Mouse (Mus musculus) left cerebral cortex, postnatal 14 days (tissue): ENCODE measurements around the gene Bag1. TPM values are rescaled to one million over a fixed set of nuclear protein-coding genes. Genes with fewer than 3 reads are reported as not detected.

Experiments
- DNase-seq, 2 experiments: peaks; one replicate each; pipeline ENCODE4 v3.0.0; 2021 to 2022; ENCODE audit warnings: low spot score in 2 of 2, mixed read lengths in 1 of 2
- intact Hi-C: fragments of 180-260 bp; cut with DNase I; formaldehyde crosslinking; loops from one replicate; pipeline ENCODE4 v1.15.1; 2025
- long read RNA-seq, 2 experiments: library from polyadenylated mRNA; stranded (forward); transcript quantifications; one replicate each; pipeline ENCODE4 v2.0.0; 2021
- total RNA-seq, 2 experiments: library from RNA; stranded (reverse); gene quantifications; 2 replicates each; pipeline ENCODE4 v1.2.3; 2021

Gene Bag1
- total RNA-seq = 100 to 1,000 TPM; 160 to 164 TPM
- long read RNA-seq, experiment 1, transcript Bag1-202 (7 exons, 1,336 nt) = major isoform, 264 of 279 reads
- long read RNA-seq, experiment 1, partial matches to known transcripts = 3 of 279 reads
- long read RNA-seq, experiment 1, other reads (novel, unspliced or antisense) = 12 of 279 reads
- long read RNA-seq, experiment 2, transcript Bag1-202 (7 exons, 1,336 nt) = major isoform, 224 of 232 reads
- long read RNA-seq, experiment 2, partial matches to known transcripts = 2 of 232 reads
- long read RNA-seq, experiment 2, other reads (novel, unspliced or antisense) = 6 of 232 reads

GRCm38 (mm10) chr4:40948160-40948708 lies at the start of gene Bag1, which contains the start of gene Chmp5:
Bag1 (minus strand) TSS chr4:40948294.
Chmp5 (plus strand) TSS chr4:40948407.
- peak; percentile 97 to 99 for DNase-seq
- intact Hi-C loops = no loop called here

GRCm38 (mm10) chr4:40996302-40996701 lies 48.2 kb upstream of the Bag1 start:
- intact Hi-C loops = loop anchor here (5.0 kb wide), 1 partner anchor 244 kb away; no protein-coding TSS in a partner anchor
- DNase-seq = no peak

- intact Hi-C loops = loop anchor here (5.0 kb wide), 1 partner anchor 128 kb away; no protein-coding TSS in a partner anchor
- DNase-seq = no peak
Measured at GRCm38 (mm10) chr4:40989633-40990032, 41.5 kb upstream of the Bag1 start.

DNA sequence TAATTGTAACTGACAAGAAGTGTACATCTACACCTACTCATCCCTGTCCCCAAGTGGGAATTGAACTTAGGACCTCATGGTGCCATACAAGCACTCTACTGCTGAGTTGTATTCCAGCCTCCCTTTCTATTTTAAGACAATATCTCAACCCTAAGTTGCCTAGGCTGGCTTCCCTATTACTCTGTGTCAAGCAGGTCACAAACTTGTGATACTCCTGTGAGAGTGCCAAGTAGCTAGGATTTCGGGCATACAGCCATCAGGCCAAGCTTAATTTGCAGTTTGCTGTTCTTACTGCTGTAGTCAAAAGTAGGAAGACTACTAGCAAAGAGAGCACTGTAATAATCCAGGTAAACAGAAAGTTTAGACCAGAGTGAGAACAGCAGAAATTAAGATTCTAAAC lies 35.6 kb upstream of the Bag1 start:
- intact Hi-C loops = no loop called here
- DNase-seq = no peak

DNA sequence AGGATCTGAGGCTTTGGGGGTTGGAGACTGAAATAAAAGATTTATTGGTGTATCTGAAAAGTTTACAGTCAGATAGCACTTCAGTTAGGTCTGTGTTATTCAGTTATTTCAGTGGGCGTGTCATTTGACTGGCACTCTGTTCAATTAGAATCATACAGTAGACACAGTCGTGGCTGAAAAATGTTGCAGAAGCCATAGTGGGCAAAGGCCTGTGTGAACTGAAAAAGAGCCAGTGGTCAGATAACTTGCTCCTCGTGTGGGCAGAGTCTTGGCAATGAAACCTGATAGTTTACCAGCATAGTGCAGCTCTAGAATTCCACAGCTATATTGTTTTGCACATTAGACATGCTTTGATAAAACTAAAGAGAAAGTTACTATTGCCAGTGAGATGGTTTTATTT lies 34.4 kb upstream of the Bag1 start:
- no peak for DNase-seq
- intact Hi-C loops = no loop called here

DNA sequence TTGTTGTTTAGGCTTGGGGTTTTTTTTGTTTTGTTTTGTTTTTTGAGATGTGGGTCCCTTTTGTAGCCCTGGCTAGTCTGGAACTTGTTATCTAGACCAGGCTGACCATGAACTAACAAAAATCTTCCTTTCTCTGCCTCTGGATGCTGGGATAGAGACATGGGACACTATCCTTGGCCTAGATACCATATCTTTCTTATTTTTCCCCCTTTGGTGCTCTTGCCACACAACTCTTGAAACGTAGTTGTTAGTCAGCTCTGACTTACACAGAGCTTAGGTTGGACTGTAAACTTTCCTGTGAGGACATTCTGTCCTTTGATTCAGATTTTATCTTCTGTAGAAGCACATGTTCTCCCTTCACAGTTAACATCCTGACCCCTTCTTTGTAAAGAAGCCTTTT lies 31.3 kb upstream of the Bag1 start:
- intact Hi-C loops = no loop called here
- DNase-seq = no peak

DNA sequence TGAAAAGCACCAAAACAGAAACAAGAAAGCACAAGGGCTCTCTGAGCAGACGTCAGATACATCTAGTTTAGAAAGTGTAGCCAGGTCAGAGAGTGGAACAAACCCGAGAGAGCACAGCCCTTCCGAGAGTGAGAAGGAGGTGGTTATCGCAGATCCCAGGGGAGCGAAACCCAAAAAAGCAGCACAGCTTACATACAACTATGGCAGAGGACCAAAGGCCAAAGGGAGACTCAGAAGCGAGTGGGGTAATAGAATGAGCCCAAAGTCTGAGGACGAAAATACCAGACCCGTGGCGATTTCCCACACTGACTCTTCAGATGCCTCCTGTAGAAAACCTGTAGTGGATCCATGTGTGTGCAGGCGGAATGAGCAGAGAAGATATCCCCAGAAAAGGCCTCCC lies 28.6 kb upstream of the Bag1 start:
- intact Hi-C loops = no loop called here
- no peak for DNase-seq

DNA sequence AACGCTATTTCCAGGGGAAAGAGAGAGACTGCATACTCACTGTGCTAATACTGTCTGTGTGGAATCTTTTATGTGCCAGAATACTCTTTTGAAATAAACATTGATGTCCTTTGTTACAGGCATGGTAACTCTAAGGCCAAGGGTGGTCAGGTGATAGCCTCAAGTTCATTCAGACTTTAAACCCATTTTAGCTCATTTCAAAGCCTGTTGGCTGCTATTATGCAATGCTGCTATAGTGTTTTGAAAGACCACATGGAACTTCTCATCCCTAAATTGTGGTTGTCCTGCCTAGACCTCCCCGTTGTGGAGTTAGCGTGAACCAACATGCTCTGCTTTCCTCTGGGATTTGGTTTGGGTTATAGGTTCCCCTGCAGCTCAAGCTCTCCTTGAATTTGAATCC lies 27.6 kb upstream of the Bag1 start:
- DNase-seq = no peak
- intact Hi-C loops = no loop called here

- intact Hi-C loops = no loop called here
- no peak for DNase-seq
Measured at GRCm38 (mm10) chr4:40974011-40974410, 25.9 kb upstream of the Bag1 start.

- intact Hi-C loops = no loop called here
- DNase-seq = peak; percentile 29 to 58
Measured at GRCm38 (mm10) chr4:40971744-40972143, 23.6 kb upstream of the Bag1 start.

GRCm38 (mm10) chr4:40970842-40971701 lies 23.0 kb upstream of the Bag1 start, which contains the start of gene Nfx1:
Nfx1 (plus strand) TSS chr4:40970906.
- intact Hi-C loops = no loop called here
- peak; percentile 97 for DNase-seq

- DNase-seq = no peak
- intact Hi-C loops = no loop called here
Measured at GRCm38 (mm10) chr4:40970592-40970841, 22.4 kb upstream of the Bag1 start.

- DNase-seq = no peak
- intact Hi-C loops = no loop called here
Measured at GRCm38 (mm10) chr4:40969781-40970591, 21.9 kb upstream of the Bag1 start.

DNA sequence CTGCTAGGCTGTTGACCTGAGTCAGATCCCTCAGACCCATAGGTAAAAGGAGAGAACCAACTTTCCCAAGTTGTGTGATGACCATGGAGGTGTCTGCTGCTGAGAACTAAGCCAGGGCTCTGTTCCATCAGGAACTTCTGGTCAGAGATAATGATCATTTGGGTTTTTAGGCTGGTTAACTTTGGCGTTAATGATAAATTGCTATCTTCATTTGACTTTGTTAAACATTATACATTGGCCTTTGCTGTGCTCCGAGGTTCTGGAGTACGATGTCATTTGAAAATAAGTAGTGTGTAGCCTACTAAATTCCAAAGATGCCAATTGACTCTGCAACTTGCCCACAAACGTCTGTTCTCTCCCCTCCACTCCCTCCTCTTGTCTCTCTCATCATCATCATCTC lies 21.1 kb upstream of the Bag1 start:
- intact Hi-C loops = no loop called here

DNA sequence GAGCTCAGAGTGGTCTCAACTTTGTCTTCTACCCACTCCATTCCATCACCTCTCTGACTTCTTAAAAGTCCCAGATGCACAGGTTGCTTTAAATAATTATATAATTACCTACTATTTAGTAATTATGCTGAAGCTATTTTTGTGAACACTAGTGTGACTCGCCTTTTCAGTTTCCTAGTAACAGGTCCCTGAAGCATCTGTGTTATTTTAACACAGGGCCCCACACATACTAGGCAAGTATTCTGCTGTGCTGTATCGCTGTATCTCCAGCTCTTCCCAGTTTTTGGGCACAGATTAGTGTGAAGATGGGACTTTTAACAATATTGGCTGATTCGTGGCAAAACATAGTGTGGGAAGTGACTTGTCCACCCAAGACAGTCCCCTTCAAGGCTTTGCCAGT lies 15.4 kb upstream of the Bag1 start:
- peak in 1 of 2 experiments; percentile 23 for DNase-seq
- intact Hi-C loops = no loop called here

More for the DNA sequence above, 21.1 kb upstream of the Bag1 start:
- no peak for DNase-seq

GRCm38 (mm10) chr4:40955942-40956341 lies 7.8 kb upstream of the Bag1 start:
- no peak for DNase-seq
- intact Hi-C loops = no loop called here

GRCm38 (mm10) chr4:40953521-40953920 lies 5.4 kb upstream of the Bag1 start:
- intact Hi-C loops = no loop called here
- peak in 1 of 2 experiments; percentile 39 for DNase-seq

DNA sequence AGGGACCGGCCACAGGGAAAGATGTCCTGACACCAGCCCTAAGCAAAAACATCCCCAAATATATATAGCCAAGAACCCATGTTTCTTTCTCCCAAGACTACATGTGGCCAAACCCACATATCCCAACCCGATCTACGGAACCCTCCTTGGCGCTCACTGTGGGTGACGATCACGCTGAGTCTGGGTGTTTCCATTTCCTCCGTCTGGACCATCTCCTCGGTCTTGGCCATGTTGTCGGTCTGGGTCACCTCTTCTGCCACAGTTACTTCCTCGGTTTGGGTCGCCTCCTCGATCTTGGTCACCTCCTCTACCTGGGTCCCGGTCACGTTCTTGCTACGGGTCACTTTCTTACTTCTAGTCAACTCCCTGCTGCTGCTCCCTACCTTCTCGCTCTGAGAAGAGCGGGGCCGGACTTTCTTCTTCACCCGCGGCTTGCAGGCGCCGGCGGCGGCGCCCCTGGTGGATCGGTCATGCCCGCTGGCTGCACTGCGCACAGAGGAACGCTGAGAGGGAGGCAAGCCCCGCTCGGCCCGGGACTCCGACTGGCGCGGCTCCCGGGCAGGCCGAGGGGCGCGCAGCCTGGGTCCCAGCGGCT lies 432 bp downstream of the Bag1 start:
- intact Hi-C loops = no loop called here
- peak; percentile 23 to 25 for DNase-seq

DNA sequence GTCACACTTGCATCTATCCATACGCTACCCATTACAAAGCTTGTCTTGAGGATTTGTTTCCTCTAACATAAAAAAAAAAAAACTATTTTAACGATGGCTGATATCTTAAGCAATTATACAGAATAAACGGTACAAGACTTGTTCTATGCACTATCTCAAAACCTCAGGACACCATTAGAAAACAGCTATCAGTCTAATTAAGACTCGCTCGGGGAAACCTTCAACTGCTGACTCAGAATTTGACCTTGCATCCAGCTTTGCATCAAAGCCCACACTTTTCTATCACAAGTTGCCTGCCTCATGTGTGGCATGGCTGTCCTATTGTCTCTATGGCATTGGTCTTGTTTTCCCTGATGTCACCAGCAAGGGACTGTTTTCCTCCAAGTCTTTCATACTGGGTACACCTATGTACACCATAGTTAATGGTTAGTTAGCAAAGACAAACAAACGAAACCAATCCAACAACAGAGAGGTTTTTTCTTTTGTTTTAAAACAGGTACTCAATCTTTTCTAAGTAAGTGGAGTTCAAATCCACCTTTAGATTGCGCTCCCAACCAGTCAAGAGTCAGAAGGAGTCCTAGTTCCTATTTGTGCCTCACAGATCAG lies 1.5 kb downstream of the Bag1 start:
- no peak for DNase-seq
- intact Hi-C loops = no loop called here
